8 mouse cellular contexts compared by ENCODE assay signal in genomic region chr17:74322400-74323054, GRCm38 (mm10). TPM values are rescaled to one million over a fixed set of nuclear protein-coding genes. Genes with fewer than 3 reads are reported as not detected.
DNase-seq lines count a peak whose midpoint lies in the region; TF ChIP-seq lines count a peak whose summit lies in the region.

No protein-coding gene starts in this region.

- no peak overlapping the region for H3K27ac ChIP-seq in cerebellum, adult 2 months (ENCODE audit: insufficient read depth, low read length)
- no peak overlapping the region for H3K27ac ChIP-seq in hindbrain, embryonic 10.5 days

- no peaks in the 10 kb centered on the region for H3K4me1 ChIP-seq in cerebellum, adult 2 months (ENCODE audit: control insufficient read depth, insufficient read depth, low read length)
- H3K4me1 ChIP-seq in hindbrain, embryonic 10.5 days (replicated peaks) = no peaks in the 10 kb centered on the region

- 39% methylated on average over 5 of the region's 5 CpGs for WGBS in cerebellum, adult 2 months
- WGBS in hindbrain, embryonic 10.5 days = 57% methylated on average over 5 of the region's 5 CpGs

- no peaks in the 10 kb centered on the region for H3K36me3 ChIP-seq in splenic B cell, adult 2 months (ENCODE audit: control insufficient read depth, insufficient read depth, low read length, poor library complexity, severe bottlenecking)
- H3K36me3 ChIP-seq in hindbrain, embryonic 10.5 days = no peaks in the 10 kb centered on the region

- H3K27me3 ChIP-seq in cerebellum, adult 2 months (ENCODE audit: control insufficient read depth, insufficient read depth, low read length) = no peaks in the 10 kb centered on the region
- H3K27me3 ChIP-seq in splenic B cell, adult 2 months (ENCODE audit: control insufficient read depth, insufficient read depth, low read length, poor library complexity, severe bottlenecking) = no peaks in the 10 kb centered on the region
- H3K27me3 ChIP-seq in hindbrain, embryonic 10.5 days (ENCODE audit: insufficient read depth, poor library complexity, severe bottlenecking) = no peaks in the 10 kb centered on the region

- no peak for DNase-seq in cerebellum, adult 2 months
- no peak for DNase-seq in cerebellum, adult 11-12 months
- DNase-seq in left cerebral cortex, postnatal 4 days = peak; percentile 18
- no peak for DNase-seq in left cerebral cortex, postnatal 10 days (ENCODE audit: extremely low spot score in 1 of 2, low spot score in 2 of 2)
- peak; percentile 31 for DNase-seq in brain, embryonic 14.5 days (ENCODE audit: low read depth)
- peak; percentile 52 for DNase-seq in splenic B cell, adult 2 months (ENCODE audit: low read depth, low spot score)
- DNase-seq in adrenal gland, adult 18-20 months (ENCODE audit: low spot score in 2 of 2) = no peak
- DNase-seq in hindbrain, embryonic 10.5 days (ENCODE audit: low spot score) = no peak

- no peak for TF ChIP-seq POLR2A in cerebellum, adult 2 months (IDR thresholded peaks at IDR 0.05; ENCODE audit: borderline replicate concordance, insufficient read depth, low read length)
- TF ChIP-seq POLR2A in brain, embryonic 14.5 days (IDR thresholded peaks at IDR 0.05; ENCODE audit: borderline replicate concordance, extremely low read depth, insufficient read depth, insufficient read length, poor library complexity, severe bottlenecking) = no peak

- H3K4me3 ChIP-seq in cerebellum, adult 2 months (replicated peaks; ENCODE audit: insufficient read depth, low read depth, low read length) = no peak overlapping the region
- no peak overlapping the region for H3K4me3 ChIP-seq in hindbrain, embryonic 10.5 days

- TF ChIP-seq CTCF in cerebellum, adult 2 months (IDR thresholded peaks at IDR 0.05; ENCODE audit: borderline replicate concordance, insufficient read depth, low read depth, low read length) = peak; percentile 28; the same call in 1 of the 2 replicates
- TF ChIP-seq CTCF in brain, embryonic 14.5 days (IDR thresholded peaks at IDR 0.05; ENCODE audit: borderline replicate concordance, extremely low read depth, insufficient read depth, insufficient read length) = peak; percentile 36; the same call in 1 of the 2 replicates

- intact Hi-C loops in left cerebral cortex, postnatal 4 days (cut with DNase I) = no loop called here
- intact Hi-C loops in left cerebral cortex, postnatal 10 days (cut with DNase I) = no loop called here

- H3K9me3 ChIP-seq in hindbrain, embryonic 10.5 days = no peaks in the 10 kb centered on the region

RNA-seq across cellular contexts. Expression of gene Dpy30, which starts 1.2 kb away (rescaled TPM):
- 81.3 and 91.6 TPM in 2 replicates for polyA plus RNA-seq in cerebellum, adult 2 months (2012; rRNA removed)
- 10 to 100 TPM; 73.7 to 74.0 TPM for total RNA-seq in left cerebral cortex, postnatal 4 days (2021)
- total RNA-seq in left cerebral cortex, postnatal 10 days (2021) = 10 to 100 TPM; 63.8 to 68.2 TPM
- 111 and 135 TPM in 2 replicates for polyA plus RNA-seq in brain, embryonic 14.5 days (2012; rRNA removed)
- total RNA-seq in adrenal gland, adult 18-20 months (2021) = 10 to 100 TPM; 70.1 to 77.2 TPM
- 266 and 284 TPM in 2 replicates for polyA plus RNA-seq in hindbrain, embryonic 10.5 days (2016; fragmentation: Nextera tagmentation; extraction: Ambion mirVana)

RNA-seq across cellular contexts. Expression of gene Spast, which starts 16.3 kb away (rescaled TPM):
- 24.4 and 24.6 TPM in 2 replicates for polyA plus RNA-seq in cerebellum, adult 2 months (2012; rRNA removed)
- 100 to 1,000 TPM; 131 to 141 TPM for total RNA-seq in left cerebral cortex, postnatal 4 days (2021)
- 10 to 100 TPM; 73.4 to 78.8 TPM for total RNA-seq in left cerebral cortex, postnatal 10 days (2021)
- polyA plus RNA-seq in brain, embryonic 14.5 days (2012; rRNA removed) = 64.6 and 81.7 TPM in 2 replicates
- total RNA-seq in adrenal gland, adult 18-20 months (2021) = 10 to 100 TPM; 28.6 to 30.5 TPM
- 16.4 and 16.8 TPM in 2 replicates for polyA plus RNA-seq in hindbrain, embryonic 10.5 days (2016; fragmentation: Nextera tagmentation; extraction: Ambion mirVana)

RNA-seq across cellular contexts. Expression of gene Memo1, which starts 27.2 kb away (rescaled TPM):
- polyA plus RNA-seq in cerebellum, adult 2 months (2012; rRNA removed) = 32.8 and 33.0 TPM in 2 replicates
- total RNA-seq in left cerebral cortex, postnatal 4 days (2021) = 10 to 100 TPM; 72.2 to 80.8 TPM
- 10 to 100 TPM; 62.2 to 65.7 TPM for total RNA-seq in left cerebral cortex, postnatal 10 days (2021)
- 67.6 and 94.2 TPM in 2 replicates for polyA plus RNA-seq in brain, embryonic 14.5 days (2012; rRNA removed)
- 100 to 1,000 TPM in 1 of 2 experiments, 10 to 100 TPM in 1; 76.5 to 101 TPM for total RNA-seq in adrenal gland, adult 18-20 months (2021)
- 76.8 and 86.9 TPM in 2 replicates for polyA plus RNA-seq in hindbrain, embryonic 10.5 days (2016; fragmentation: Nextera tagmentation; extraction: Ambion mirVana)

Comparison
In these comparisons a context has a peak if more than half of its experiments do, and no peak if none do; other contexts are left out.
1. DNase-seq: peak in left cerebral cortex, postnatal 4 days (single experiment), brain, embryonic 14.5 days (single experiment) and splenic B cell, adult 2 months (single experiment); none in cerebellum, adult 2 months (0 of 2), cerebellum, adult 11-12 months (single experiment), left cerebral cortex, postnatal 10 days (0 of 2), adrenal gland, adult 18-20 months (0 of 2) and hindbrain, embryonic 10.5 days (single experiment).